Mouse (Mus musculus) hindbrain, embryonic 15.5 days (tissue): Measurements from ENCODE around the gene Hormad2. TPM values are rescaled to one million over a fixed set of nuclear protein-coding genes. Genes with fewer than 3 reads are reported as not detected.

Experiments
- ATAC-seq: fragments of 200-750 bp; cut with Nextera tagmentation; 2 replicates; pipeline ENCODE4 v1.8.0; 2017; ENCODE audit warnings: low read depth, moderate number of reproducible peaks, moderate TSS enrichment; ENCODE audit not compliant: low FRiP score
- H3K27ac ChIP-seq: fragments of 300-500 bp; sonication (generic); replicated peaks from 2 replicates; pipeline ENCODE4 v1.5.1; 2015; ENCODE audit warnings: mild to moderate bottlenecking, inconsistent platforms
- H3K27me3 ChIP-seq: fragments of 300-500 bp; sonication (generic); 2 replicates; pipeline ENCODE4 v1.6.1; 2015; ENCODE audit warnings: control low read depth, inconsistent platforms
- H3K36me3 ChIP-seq: fragments of 300-500 bp; sonication (generic); 2 replicates; pipeline ENCODE4 v1.6.1; 2015; ENCODE audit warnings: control low read depth, inconsistent platforms
- H3K4me1 ChIP-seq: fragments of 300-500 bp; sonication (generic); replicated peaks from 2 replicates; pipeline ENCODE4 v1.6.1; 2015; ENCODE audit warnings: control low read depth, inconsistent platforms
- H3K4me2 ChIP-seq: fragments of 300-500 bp; sonication (generic); 2 replicates; pipeline ENCODE4 v1.6.1; 2015; ENCODE audit warnings: moderate library complexity, mild to moderate bottlenecking, inconsistent platforms
- H3K4me3 ChIP-seq: fragments of 300-500 bp; sonication (generic); 2 replicates; pipeline ENCODE4 v1.5.1; 2015; ENCODE audit warnings: mild to moderate bottlenecking, inconsistent platforms
- H3K9ac ChIP-seq: fragments of 300-500 bp; sonication (generic); 2 replicates; pipeline ENCODE4 v1.6.1; 2015; ENCODE audit warnings: inconsistent platforms
- H3K9me3 ChIP-seq: fragments of 300-500 bp; sonication (generic); 2 replicates; pipeline ENCODE4 v1.6.1; 2016; ENCODE audit warnings: control low read depth, inconsistent platforms
- WGBS: fragments of 180-500 bp; shearing (Covaris S2); methylation state at CpG from one replicate; pipeline ENCODE4 v1.1.7; 2015; 5-methylcytosine and 5-hydroxymethylcytosine counted together
- polyA plus RNA-seq: library from polyadenylated mRNA; unstranded; fragments of >200 nt; fragmentation: Nextera tagmentation; extraction: Ambion mirVana; gene quantifications from 2 replicates; pipeline ENCODE4 v1.2.1, GENCODE M21; 2015

Hormad2 gene
- polyA plus RNA-seq, 1 experiment from 2014 or later = not detected

GRCm38 (mm10) chr11:4296610-4297275, 144.2 kb downstream of the Hormad2 start:
- no peak for ATAC-seq
- 69% methylated on average over 10 of the region's 10 CpGs for WGBS
- no peak overlapping the region for H3K9ac ChIP-seq
- H3K9me3 ChIP-seq = no peaks in the 10 kb centered on the region
- H3K36me3 ChIP-seq = no peaks in the 10 kb centered on the region
- peaks cover 8% of the 10 kb centered on the region for H3K4me1 ChIP-seq
- H3K4me2 ChIP-seq = no peak overlapping the region
- H3K27me3 ChIP-seq = no peaks in the 10 kb centered on the region
- H3K4me3 ChIP-seq = no peak overlapping the region
- no peak overlapping the region for H3K27ac ChIP-seq

Other genes starting within 250 kb of the Hormad2 start
- gene Castor1, start 222.9 kb downstream of the Hormad2 start, polyA plus RNA-seq = 4.6 and 5.3 TPM in 2 replicates
- gene Osm, start 204.7 kb downstream of the Hormad2 start, polyA plus RNA-seq = not detected in 2 replicates
- gene Lif, start 183.5 kb downstream of the Hormad2 start, polyA plus RNA-seq = 0.08 TPM in 1 of 2 replicates, not detected in the other
- gene Mtmr3, start 153.8 kb upstream of the Hormad2 start, polyA plus RNA-seq = 34.3 and 34.4 TPM in 2 replicates
- not detected in 2 replicates for gene Gm11032, start 179.0 kb upstream of the Hormad2 start, polyA plus RNA-seq
- gene Ascc2, start 196.6 kb upstream of the Hormad2 start, polyA plus RNA-seq = 21.1 and 21.4 TPM in 2 replicates